Mouse (Mus musculus) E14TG2a.4 (cell line): ENCODE results near the gene Gm26920.

Experiments
- CTCF ChIP-seq: conservative IDR thresholded peaks from 2 replicates; pipeline ENCODE4 v1.5.1; 2014; ENCODE audit warnings: low read length
- NANOG ChIP-seq: IDR thresholded peaks from 2 replicates; pipeline ENCODE4 v1.6.1; 2014; ENCODE audit warnings: borderline replicate concordance, low read length, mixed read lengths
- POU5F1 ChIP-seq: IDR thresholded peaks from 2 replicates; pipeline ENCODE4 v1.6.1; 2014; ENCODE audit warnings: low read length, borderline replicate concordance

GRCm38 (mm10) chr7:30030677-30031076 lies 59.5 kb downstream of the Gm26920 start:
- no peak for TF ChIP-seq CTCF
- no peak for TF ChIP-seq POU5F1
- TF ChIP-seq NANOG = no peak
